Mouse (Mus musculus): ENCODE results near the gene Mrnip. TPM values are rescaled to one million over a fixed set of nuclear protein-coding genes. Genes with fewer than 3 reads are reported as not detected.
"Not testable (repeated sequence)": the region's sequence is repeated elsewhere in the genome, so short reads cannot be mapped to it uniquely, and the experiment has no call there.

Mrnip gene
- polyA plus RNA-seq (2012; rRNA removed) (7.4 and 7.6 TPM in 2 replicates), polyA plus RNA-seq (2014; fragmentation: Nextera tagmentation; extraction: Ambion mirVana) (8.5 and 9.3 TPM in 2 replicates)

GRCm38 (mm10) chr11:50174111-50174729, at the start of gene Mrnip:
Mrnip (plus strand) TSS chr11:50174444.
- WGBS (ENCODE audit: insufficient replicate concordance) = 5% methylated on average over 19 of the region's 19 CpGs
- not testable (repeated sequence) for H3K9me3 ChIP-seq (ENCODE audit: control insufficient read depth, low read length); H3K36me3 ChIP-seq (replicated peaks; ENCODE audit: control insufficient read depth, insufficient read depth, low read depth); H3K27me3 ChIP-seq (ENCODE audit: control insufficient read depth, insufficient read depth, low read length); DNase-seq (ENCODE audit: low read depth in 3 of 3, low spot score in 3 of 3); ATAC-seq (ENCODE audit: insufficient read depth)
- Histone ChIP-seq H3K4me1 (replicated peaks; ENCODE audit: control insufficient read depth in 2 of 2, insufficient read depth in 2 of 2, low read length in 1 of 2) (peaks cover 5 to 17% of the 10 kb centered on the region in 2 experiments), H3K27ac (peak within 1 kb of the TSS; percentile 64), H3K4me2 (ENCODE audit: low read depth) (peak within 1 kb of the TSS; percentile 64), H3K9ac (replicated peaks) (peak within 1 kb of the TSS; percentile 72), H3K4me3 (ENCODE audit: insufficient read depth in 1 of 2, low read depth in 2 of 2, low read length in 2 of 2) (peak within 1 kb of the TSS; percentile 64 to 77)

GRCm38 (mm10) chr11:50127781-50128180, 46.5 kb upstream of the Mrnip start:
- WGBS (ENCODE audit: insufficient replicate concordance) = 3% methylated on average over 10 of the region's 10 CpGs
- peak overlapping the region in 1 of 2 experiments; percentile 37; a peak in 2 of 4 replicates for H3K4me3 ChIP-seq (ENCODE audit: insufficient read depth in 1 of 2, low read depth in 2 of 2, low read length in 2 of 2)
- H3K36me3 ChIP-seq (replicated peaks; ENCODE audit: control insufficient read depth, insufficient read depth, low read depth) = no peaks in the 10 kb centered on the region
- H3K4me2 ChIP-seq (ENCODE audit: low read depth) = peak overlapping the region; percentile 71
- H3K4me1 ChIP-seq (replicated peaks; ENCODE audit: control insufficient read depth in 2 of 2, insufficient read depth in 2 of 2, low read length in 1 of 2) = peaks cover 5% of the 10 kb centered on the region in 2 experiments; a peak in 2 of 4 replicates
- TF ChIP-seq CTCF (IDR thresholded peaks at IDR 0.05; ENCODE audit: low read depth) (no peak), EP300 (IDR thresholded peaks at IDR 0.05; ENCODE audit: low read depth) (no peak)
- no peaks in the 10 kb centered on the region for H3K9me3 ChIP-seq (ENCODE audit: control insufficient read depth, low read length)
- DNase-seq (ENCODE audit: low read depth in 3 of 3, low spot score in 3 of 3) (no peak), ATAC-seq (ENCODE audit: insufficient read depth) (no peak)
- H3K27ac ChIP-seq = no peak overlapping the region
- H3K27me3 ChIP-seq (ENCODE audit: control insufficient read depth, insufficient read depth, low read length) = no peaks in the 10 kb centered on the region
- H3K9ac ChIP-seq (replicated peaks) = peak overlapping the region; percentile 54; the same call in 1 of the 2 replicates

GRCm38 (mm10) chr11:50130811-50131766, 43.2 kb upstream of the Mrnip start, which contains the start of gene Tbc1d9b:
Tbc1d9b (plus strand) TSS chr11:50131396.
- peak; percentile 93 for ATAC-seq (ENCODE audit: insufficient read depth)
- DNase-seq (ENCODE audit: low read depth in 3 of 3, low spot score in 3 of 3) = peak; percentile 71 to 76 (median 71)
- peak within 1 kb of the TSS; percentile 82 for H3K9ac ChIP-seq (replicated peaks)
- TF ChIP-seq CTCF (IDR thresholded peaks at IDR 0.05; ENCODE audit: low read depth) (peak; percentile 81), EP300 (IDR thresholded peaks at IDR 0.05; ENCODE audit: low read depth) (no peak)
- 0 out of 2 replicates have a peak, but pooled peaks cover under 1% of the 10 kb centered on the region for H3K36me3 ChIP-seq (replicated peaks; ENCODE audit: control insufficient read depth, insufficient read depth, low read depth)
- H3K4me1 ChIP-seq (replicated peaks; ENCODE audit: control insufficient read depth in 2 of 2, insufficient read depth in 2 of 2, low read length in 1 of 2) = peaks cover 14 to 17% of the 10 kb centered on the region in 2 experiments
- under 1% methylated on average over 64 of the region's 77 CpGs for WGBS (ENCODE audit: insufficient replicate concordance)
- peak within 1 kb of the TSS; percentile 91 for H3K4me2 ChIP-seq (ENCODE audit: low read depth)
- H3K27me3 ChIP-seq (ENCODE audit: control insufficient read depth, insufficient read depth, low read length) = no peaks in the 10 kb centered on the region
- H3K27ac ChIP-seq = peak within 1 kb of the TSS; percentile 53
- H3K4me3 ChIP-seq (ENCODE audit: insufficient read depth in 1 of 2, low read depth in 2 of 2, low read length in 2 of 2) = peak within 1 kb of the TSS; percentile 67 to 89
- no peaks in the 10 kb centered on the region for H3K9me3 ChIP-seq (ENCODE audit: control insufficient read depth, low read length)

GRCm38 (mm10) chr11:50131801-50132201, 42.4 kb upstream of the Mrnip start:
- peak overlapping the region; percentile 67 to 89 for H3K4me3 ChIP-seq (ENCODE audit: insufficient read depth in 1 of 2, low read depth in 2 of 2, low read length in 2 of 2)
- no peak for ATAC-seq (ENCODE audit: insufficient read depth)
- H3K27ac ChIP-seq = peak overlapping the region; percentile 38
- H3K9me3 ChIP-seq (ENCODE audit: control insufficient read depth, low read length) = no peaks in the 10 kb centered on the region
- WGBS (ENCODE audit: insufficient replicate concordance) = 6% methylated on average over 10 of the region's 10 CpGs
- peaks cover 4% of the 10 kb centered on the region; the same call in 1 of the 2 replicates for H3K36me3 ChIP-seq (replicated peaks; ENCODE audit: control insufficient read depth, insufficient read depth, low read depth)
- no peak for DNase-seq (ENCODE audit: low read depth in 3 of 3, low spot score in 3 of 3)
- H3K4me1 ChIP-seq (replicated peaks; ENCODE audit: control insufficient read depth in 2 of 2, insufficient read depth in 2 of 2, low read length in 1 of 2) = peaks cover 14 to 17% of the 10 kb centered on the region in 2 experiments
- H3K9ac ChIP-seq (replicated peaks) = peak overlapping the region; percentile 82
- peak overlapping the region; percentile 91 for H3K4me2 ChIP-seq (ENCODE audit: low read depth)
- TF ChIP-seq CTCF (IDR thresholded peaks at IDR 0.05; ENCODE audit: low read depth) (no peak), EP300 (IDR thresholded peaks at IDR 0.05; ENCODE audit: low read depth) (no peak)
- no peaks in the 10 kb centered on the region for H3K27me3 ChIP-seq (ENCODE audit: control insufficient read depth, insufficient read depth, low read length)

Measured in liver, embryonic 14.5 days (tissue).